Mouse (Mus musculus) brown adipose tissue, adult 24 weeks (tissue): Measurements from ENCODE around the gene Cyb5r3. TPM values are rescaled to one million over a fixed set of nuclear protein-coding genes. Genes with fewer than 3 reads are reported as not detected.

ENCODE experiments used
- H3K27ac ChIP-seq: fragments of 200-500 bp; replicated peaks from 2 replicates; pipeline ENCODE4 v1.5.1; 2012; ENCODE audit warnings: low read depth, mild to moderate bottlenecking, low read length
- H3K4me1 ChIP-seq: fragments of 200-500 bp; 2 replicates; pipeline ENCODE4 v1.6.1; 2012; ENCODE audit warnings: low read length, mixed read lengths; ENCODE audit not compliant: control insufficient read depth, insufficient read depth, insufficient read length
- H3K4me3 ChIP-seq: fragments of 200-500 bp; 2 replicates; pipeline ENCODE4 v1.5.1; 2012; ENCODE audit warnings: low read depth, mild to moderate bottlenecking, low read length, moderate library complexity; ENCODE audit not compliant: insufficient read depth
- polyA plus RNA-seq: library from polyadenylated mRNA; stranded (reverse); fragments of >200 nt; gene quantifications from 2 replicates; pipeline ENCODE4 v1.2.4, GENCODE M21; 2012; ENCODE audit not compliant: missing spikeins, insufficient read depth, insufficient read length

The Cyb5r3 gene
- polyA plus RNA-seq, 1 experiment = 166 TPM

- Histone ChIP-seq H3K4me3 (no peak overlapping the region), H3K27ac (no peak overlapping the region), H3K4me1 (peaks cover 2% of the 10 kb centered on the region; the same call in 1 of the 2 replicates)
These were observed 61.1 kb downstream of the Cyb5r3 start for GRCm38 (mm10) chr15:83111290-83111689.

- Histone ChIP-seq H3K4me3 (no peak overlapping the region), H3K4me1 (no peaks in the 10 kb centered on the region), H3K27ac (no peak overlapping the region)
These were observed 64.6 kb downstream of the Cyb5r3 start for GRCm38 (mm10) chr15:83107814-83108213.

DNA sequence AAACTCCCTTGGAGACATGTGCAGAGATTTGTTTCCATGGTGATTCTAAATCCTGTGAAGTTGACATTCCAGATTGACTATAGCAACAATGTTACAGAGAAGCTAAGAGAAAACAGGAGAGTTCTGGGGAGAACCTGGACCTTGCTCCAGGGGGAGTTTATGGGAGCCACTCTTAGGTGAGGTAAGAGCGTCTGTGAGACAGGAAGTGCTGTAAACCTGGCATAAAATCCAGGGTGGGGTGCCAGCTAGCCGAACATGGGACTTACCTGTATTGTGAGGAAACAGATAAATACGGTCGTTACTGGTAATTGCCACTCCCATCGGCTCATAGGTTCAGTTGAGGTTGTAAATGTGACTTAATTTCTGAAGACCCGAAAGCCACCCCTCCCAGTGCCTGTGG lies 66.0 kb downstream of the Cyb5r3 start:
- no peak overlapping the region for H3K4me3 ChIP-seq
- H3K4me1 ChIP-seq = no peaks in the 10 kb centered on the region

More for the DNA sequence above, 66.0 kb downstream of the Cyb5r3 start:
- H3K27ac ChIP-seq = no peak overlapping the region

Other genes starting within 250 kb of the Cyb5r3 start
- gene Tcf20, start 184.7 kb downstream of the Cyb5r3 start, polyA plus RNA-seq = 15.4 and 18.2 TPM in 2 replicates
- 1.9 and 2.1 TPM in 2 replicates for gene Nfam1, start 139.3 kb downstream of the Cyb5r3 start, polyA plus RNA-seq
- 64.9 and 91.7 TPM in 2 replicates for gene Serhl, start 83.1 kb downstream of the Cyb5r3 start, polyA plus RNA-seq
- gene Rrp7a, start 49.8 kb downstream of the Cyb5r3 start, polyA plus RNA-seq = 14.4 and 18.3 TPM in 2 replicates
- 14.0 and 18.5 TPM in 2 replicates for gene Poldip3, start 23.2 kb downstream of the Cyb5r3 start, polyA plus RNA-seq
- gene A4galt, start 79.2 kb upstream of the Cyb5r3 start, polyA plus RNA-seq = 2.9 TPM in 2 replicates
- 6.4 and 12.2 TPM in 2 replicates for gene Arfgap3, start 177.7 kb upstream of the Cyb5r3 start, polyA plus RNA-seq